Mouse (Mus musculus): ENCODE measurements at regions not wholly inside any gene's neighbourhood (a gene's known extent, or its start where the extent isn't known, plus 50 kb on each side); places are given as distances from the start of the nearest gene placed in this dataset.

- TF ChIP-seq GATA1 (IDR thresholded peaks at IDR 0.05; ENCODE audit: low read length): no peak
These were observed 59.0 kb upstream of the Slc30a5 start for GRCm38 (mm10) chr13:100892204-100892603.

DNA sequence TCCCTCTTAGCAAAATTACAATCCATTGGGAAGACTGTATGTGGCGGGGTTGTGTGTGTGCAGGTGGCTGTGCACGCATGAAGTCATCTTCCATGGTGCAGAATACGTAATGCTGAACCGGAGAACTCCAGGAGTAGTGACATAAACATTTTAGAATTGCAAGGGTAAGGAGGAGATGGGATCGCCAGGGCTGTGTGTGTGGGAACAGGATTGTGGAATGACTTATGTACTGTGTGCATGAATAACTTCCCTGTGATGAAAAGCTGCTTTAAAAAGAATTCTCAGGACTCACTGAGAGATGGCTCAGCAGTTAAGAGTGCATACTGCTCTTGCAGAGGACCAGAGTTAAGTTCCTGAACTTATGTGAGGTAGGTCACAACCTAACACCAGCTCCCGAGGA lies 57.2 kb upstream of the Slc30a5 start:
- TF ChIP-seq GATA1 (IDR thresholded peaks at IDR 0.05; ENCODE audit: low read length): no peak

- TF ChIP-seq GATA1 (IDR thresholded peaks at IDR 0.05; ENCODE audit: low read length): no peak
These were observed 55.3 kb upstream of the Slc30a5 start for GRCm38 (mm10) chr13:100888481-100888880.

DNA sequence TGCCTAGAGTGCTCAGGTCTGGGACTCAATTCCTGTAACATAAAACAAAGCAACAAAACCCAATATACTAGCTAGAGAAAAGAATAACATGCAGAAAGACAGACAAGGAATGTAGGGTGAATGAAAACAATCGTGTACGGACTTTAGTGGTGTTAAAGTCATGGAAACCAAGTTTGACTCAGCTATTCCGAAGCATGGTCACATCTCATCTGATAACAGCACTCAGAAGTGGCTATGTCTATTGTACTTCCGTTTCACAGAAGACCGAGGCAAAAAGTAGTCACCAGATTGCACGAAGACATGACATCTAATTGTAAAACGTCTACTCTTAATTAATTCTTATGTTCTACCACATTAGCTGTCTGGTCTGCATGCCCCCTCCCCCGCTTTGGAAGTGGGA lies 50.5 kb upstream of the Slc30a5 start:
- TF ChIP-seq GATA1 (IDR thresholded peaks at IDR 0.05; ENCODE audit: low read length): no peak

Data from G1E-ER4 (cell line).